Mouse (Mus musculus) E14TG2a.4 (cell line): Measurements from ENCODE around the gene Cep170b.

Experiments
- H3K27me3 ChIP-seq: 2 replicates; pipeline ENCODE4 v1.6.1; 2014; ENCODE audit warnings: low read length, control low read depth; ENCODE audit not compliant: insufficient read depth
- H3K36me3 ChIP-seq: 2 replicates; pipeline ENCODE4 v1.6.1; 2014; ENCODE audit warnings: low read length, control low read depth; ENCODE audit not compliant: insufficient read depth
- H3K4me1 ChIP-seq: replicated peaks from 2 replicates; pipeline ENCODE4 v1.6.1; 2014; ENCODE audit warnings: low read depth, low read length, control low read depth
- H3K4me3 ChIP-seq: replicated peaks from 2 replicates; pipeline ENCODE4 v1.5.1; 2014; ENCODE audit warnings: mild to moderate bottlenecking, low read length
- H3K9me3 ChIP-seq: 2 replicates; pipeline ENCODE4 v1.6.1; 2014; ENCODE audit warnings: low read length, control low read depth
- CTCF ChIP-seq: conservative IDR thresholded peaks from 2 replicates; pipeline ENCODE4 v1.5.1; 2014; ENCODE audit warnings: low read length
- NANOG ChIP-seq: IDR thresholded peaks from 2 replicates; pipeline ENCODE4 v1.6.1; 2014; ENCODE audit warnings: borderline replicate concordance, low read length, mixed read lengths
- POU5F1 ChIP-seq: IDR thresholded peaks from 2 replicates; pipeline ENCODE4 v1.6.1; 2014; ENCODE audit warnings: low read length, borderline replicate concordance

The Cep170b gene

GRCm38 (mm10) chr12:112720216-112720615 lies at the start of gene Cep170b:
Cep170b (plus strand) TSS chr12:112720455.
- Histone ChIP-seq H3K9me3 (no peaks in the 10 kb centered on the region), H3K36me3 (peaks cover 8% of the 10 kb centered on the region), H3K27me3 (peaks cover 22% of the 10 kb centered on the region), H3K4me1 (peaks cover 65% of the 10 kb centered on the region), H3K4me3 (peak within 1 kb of the TSS; percentile 93)
- no peak for TF ChIP-seq CTCF
- no peak for TF ChIP-seq POU5F1
- no peak for TF ChIP-seq NANOG

- TF ChIP-seq CTCF (no peak), NANOG (no peak), POU5F1 (no peak)
- Histone ChIP-seq H3K4me1 (peaks cover 52% of the 10 kb centered on the region), H3K36me3 (peaks cover 50% of the 10 kb centered on the region), H3K27me3 (peaks cover 12% of the 10 kb centered on the region), H3K9me3 (0 out of 2 replicates have a peak, but pooled peaks cover 4% of the 10 kb centered on the region), H3K4me3 (peak overlapping the region; percentile 37; the same call in 1 of the 2 replicates)
These were observed 49.4 kb upstream of the Cep170b start for GRCm38 (mm10) chr12:112670718-112671393.

- Histone ChIP-seq H3K4me1 (peaks cover 53% of the 10 kb centered on the region), H3K27me3 (peaks cover 23% of the 10 kb centered on the region), H3K9me3 (0 out of 2 replicates have a peak, but pooled peaks cover 4% of the 10 kb centered on the region), H3K4me3 (peak overlapping the region; percentile 37; the same call in 1 of the 2 replicates), H3K36me3 (peaks cover 42% of the 10 kb centered on the region)
- TF ChIP-seq POU5F1 (no peak), CTCF (peak; percentile 48), NANOG (no peak)
These were observed 48.4 kb upstream of the Cep170b start for GRCm38 (mm10) chr12:112671891-112672290.

- TF ChIP-seq NANOG (no peak), CTCF (no peak), POU5F1 (no peak)
- Histone ChIP-seq H3K36me3 (peaks cover 34% of the 10 kb centered on the region), H3K4me3 (peak overlapping the region; percentile 83), H3K4me1 (peaks cover 59% of the 10 kb centered on the region), H3K27me3 (peaks cover 33% of the 10 kb centered on the region), H3K9me3 (0 out of 2 replicates have a peak, but pooled peaks cover 4% of the 10 kb centered on the region)
These were observed 47.3 kb upstream of the Cep170b start for GRCm38 (mm10) chr12:112672744-112673575.

- peaks cover 27% of the 10 kb centered on the region for H3K36me3 ChIP-seq
- peaks cover 65% of the 10 kb centered on the region for H3K4me1 ChIP-seq
- H3K9me3 ChIP-seq, result 0 out of 2 replicates have a peak, but pooled peaks cover under 1% of the 10 kb centered on the region
- H3K27me3 ChIP-seq, result peaks cover 40% of the 10 kb centered on the region
- peak overlapping the region; percentile 83 for H3K4me3 ChIP-seq
- TF ChIP-seq CTCF, result no peak
- TF ChIP-seq POU5F1, result no peak
- TF ChIP-seq NANOG, result no peak
These were observed 46.6 kb upstream of the Cep170b start for GRCm38 (mm10) chr12:112673576-112674091.

- Histone ChIP-seq H3K4me3 (peak within 1 kb of the TSS; percentile 83), H3K4me1 (peaks cover 65% of the 10 kb centered on the region), H3K27me3 (peaks cover 44% of the 10 kb centered on the region), H3K36me3 (peaks cover 19% of the 10 kb centered on the region), H3K9me3 (no peaks in the 10 kb centered on the region)
- TF ChIP-seq POU5F1 (no peak), CTCF (no peak), NANOG (no peak)
These were observed 45.9 kb upstream of the Cep170b start, which contains the start of gene Akt1 for GRCm38 (mm10) chr12:112674132-112675011. Akt1 (minus strand) TSS chr12:112674884.

GRCm38 (mm10) chr12:112675245-112676035 lies 44.8 kb upstream of the Cep170b start:
- peak overlapping the region; percentile 83 for H3K4me3 ChIP-seq
- H3K4me1 ChIP-seq, result peaks cover 72% of the 10 kb centered on the region
- peaks cover 9% of the 10 kb centered on the region for H3K36me3 ChIP-seq
- H3K9me3 ChIP-seq, result no peaks in the 10 kb centered on the region
- no peak for TF ChIP-seq POU5F1
- peak; percentile 70 for TF ChIP-seq CTCF
- TF ChIP-seq NANOG, result no peak
- H3K27me3 ChIP-seq, result peaks cover 55% of the 10 kb centered on the region
